Mouse (Mus musculus) testis, postnatal 14 days (tissue): ENCODE data around the gene Rps27rt.
"Not testable (repeated sequence)": the region's sequence is repeated elsewhere in the genome, so short reads cannot be mapped to it uniquely, and the experiment has no call there.

Experiments
- DNase-seq: peaks from one replicate; pipeline ENCODE4 v3.0.0; 2021; ENCODE audit warnings: low spot score

The Rps27rt gene

GRCm38 (mm10) chr9:114982689-114983360 lies at the start of gene Rps27rt:
TSS of gene Rps27rt (minus strand) at chr9:114982739.
- no peak for DNase-seq

- not testable (repeated sequence) for DNase-seq
Measured at GRCm38 (mm10) chr9:115031046-115031445, 48.5 kb upstream of the Rps27rt start.

- DNase-seq, result no peak
Measured at GRCm38 (mm10) chr9:115030581-115030980, 48.0 kb upstream of the Rps27rt start.

GRCm38 (mm10) chr9:115029307-115029706 lies 46.8 kb upstream of the Rps27rt start:
- no peak for DNase-seq

GRCm38 (mm10) chr9:115023708-115024383 lies 41.3 kb upstream of the Rps27rt start:
- no peak for DNase-seq

GRCm38 (mm10) chr9:115023137-115023536 lies 40.6 kb upstream of the Rps27rt start:
- DNase-seq, result no peak

- DNase-seq, result no peak
Measured at GRCm38 (mm10) chr9:115021419-115021818, 38.9 kb upstream of the Rps27rt start.

- no peak for DNase-seq
Measured at GRCm38 (mm10) chr9:115020141-115020540, 37.6 kb upstream of the Rps27rt start.

GRCm38 (mm10) chr9:115012367-115012766 lies 29.8 kb upstream of the Rps27rt start:
- no peak for DNase-seq

- no peak for DNase-seq
Measured at GRCm38 (mm10) chr9:115008194-115008593, 25.7 kb upstream of the Rps27rt start.

- no peak for DNase-seq
Measured at GRCm38 (mm10) chr9:115007776-115008175, 25.2 kb upstream of the Rps27rt start.

GRCm38 (mm10) chr9:115005446-115005845 lies 22.9 kb upstream of the Rps27rt start:
- no peak for DNase-seq

GRCm38 (mm10) chr9:114999771-115000146 lies 17.2 kb upstream of the Rps27rt start:
- no peak for DNase-seq

GRCm38 (mm10) chr9:114999010-114999770 lies 16.7 kb upstream of the Rps27rt start:
- DNase-seq, result no peak

- no peak for DNase-seq
Measured at GRCm38 (mm10) chr9:114996489-114996888, 13.9 kb upstream of the Rps27rt start.

- no peak for DNase-seq
Measured at GRCm38 (mm10) chr9:114995716-114996115, 13.2 kb upstream of the Rps27rt start.

- DNase-seq, result no peak
Measured at GRCm38 (mm10) chr9:114995250-114995649, 12.7 kb upstream of the Rps27rt start.

- DNase-seq, result no peak
Measured at GRCm38 (mm10) chr9:114992528-114992927, 10.0 kb upstream of the Rps27rt start.

GRCm38 (mm10) chr9:114990421-114990820 lies 7.9 kb upstream of the Rps27rt start:
- DNase-seq, result no peak

GRCm38 (mm10) chr9:114988610-114989327 lies 6.2 kb upstream of the Rps27rt start:
- DNase-seq, result no peak

- no peak for DNase-seq
Measured at GRCm38 (mm10) chr9:114988029-114988428, 5.5 kb upstream of the Rps27rt start.

GRCm38 (mm10) chr9:114986361-114986760 lies 3.8 kb upstream of the Rps27rt start:
- DNase-seq, result no peak
